Mouse (Mus musculus) lung, postnatal 0 days (tissue): ENCODE measurements around the gene Gcn1l1. TPM values are rescaled to one million over a fixed set of nuclear protein-coding genes. Genes with fewer than 3 reads are reported as not detected.

Source experiments
- ATAC-seq: fragments of 200-750 bp; cut with Nextera tagmentation; 2 replicates; pipeline ENCODE4 v1.8.0; 2017; ENCODE audit warnings: moderate library complexity
- DNase-seq: peaks from one replicate; pipeline ENCODE4 v3.0.0-alpha.2; 2016; ENCODE audit warnings: low spot score
- H3K27ac ChIP-seq: fragments of 300-500 bp; sonication (generic); 2 replicates; pipeline ENCODE4 v1.5.1; 2014; ENCODE audit warnings: antibody characterized with exemption, mild to moderate bottlenecking, low read length, mixed read lengths
- H3K27me3 ChIP-seq: fragments of 300-500 bp; sonication (generic); replicated peaks from 2 replicates; pipeline ENCODE4 v1.6.1; 2014; ENCODE audit warnings: low read length, mixed read lengths; ENCODE audit not compliant: insufficient read depth
- H3K36me3 ChIP-seq: fragments of 300-500 bp; sonication (generic); 2 replicates; pipeline ENCODE4 v1.6.1; 2014; ENCODE audit warnings: low read length, mixed read lengths; ENCODE audit not compliant: insufficient read depth
- H3K4me1 ChIP-seq: fragments of 300-500 bp; sonication (generic); 2 replicates; pipeline ENCODE4 v1.6.1; 2014; ENCODE audit warnings: antibody characterized with exemption, low read depth, low read length, mixed read lengths; ENCODE audit not compliant: insufficient read depth
- H3K4me2 ChIP-seq: fragments of 300-500 bp; sonication (generic); replicated peaks from 2 replicates; pipeline ENCODE4 v1.6.1; 2014; ENCODE audit warnings: low read depth, mild to moderate bottlenecking, low read length, moderate library complexity, mixed read lengths
- H3K4me3 ChIP-seq: fragments of 300-500 bp; sonication (generic); 2 replicates; pipeline ENCODE4 v1.5.1; 2014; ENCODE audit warnings: low read depth, low read length
- H3K9ac ChIP-seq: fragments of 300-500 bp; sonication (generic); replicated peaks from 2 replicates; pipeline ENCODE4 v1.6.1; 2014; ENCODE audit warnings: low read depth, mild to moderate bottlenecking
- H3K9me3 ChIP-seq: fragments of 300-500 bp; sonication (generic); 2 replicates; pipeline ENCODE4 v1.6.1; 2016; ENCODE audit warnings: low read length, mixed read lengths
- CTCF ChIP-seq: IDR thresholded peaks from 2 replicates; pipeline ENCODE4 v1.5.1; 2016; ENCODE audit warnings: antibody characterized with exemption, mild to moderate bottlenecking
- EP300 ChIP-seq: IDR thresholded peaks from 2 replicates; pipeline ENCODE4 v1.6.1; 2016; ENCODE audit warnings: antibody characterized with exemption, mild to moderate bottlenecking, control low read depth
- WGBS: fragments of 180-500 bp; shearing (Covaris S2); extraction: QIAGEN DNeasy Blood & Tissue Kit; methylation state at CpG from one replicate; pipeline ENCODE4 v1.1.7; 2014; 5-methylcytosine and 5-hydroxymethylcytosine counted together
- polyA plus RNA-seq: library from polyadenylated mRNA; unstranded; fragments of >200 nt; fragmentation: Nextera tagmentation; extraction: Ambion mirVana; gene quantifications from 2 replicates; pipeline ENCODE4 v1.2.1, GENCODE M21; 2015

Gcn1l1 gene
- polyA plus RNA-seq, 1 experiment from 2014 or later = 13.1 TPM

DNA sequence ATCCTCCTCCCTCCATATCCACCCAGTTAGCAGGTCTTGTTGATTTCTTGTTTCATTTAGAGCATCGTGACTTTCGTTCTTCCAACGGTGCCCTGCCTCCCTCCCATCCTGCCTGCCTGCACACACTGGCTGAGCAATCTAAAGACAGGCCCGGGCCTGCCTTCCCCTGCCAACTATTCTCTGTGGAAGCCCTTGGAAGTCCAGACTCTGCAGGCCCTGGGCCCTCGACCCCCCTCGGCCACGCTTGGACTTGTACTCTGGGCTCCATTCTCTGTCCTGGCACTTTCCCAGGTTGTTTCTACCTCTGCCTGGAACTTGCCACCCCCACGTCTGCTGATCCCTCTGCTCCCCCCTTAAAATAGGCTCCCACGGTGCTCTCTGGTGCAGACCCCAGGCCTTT lies 39.1 kb upstream of the Gcn1l1 start:
- no peak for TF ChIP-seq CTCF
- no peak for TF ChIP-seq EP300
- Histone ChIP-seq H3K9me3 (no peaks in the 10 kb centered on the region), H3K27ac (no peak overlapping the region), H3K4me1 (peaks cover 49% of the 10 kb centered on the region), H3K27me3 (no peaks in the 10 kb centered on the region), H3K4me2 (no peak overlapping the region), H3K36me3 (no peaks in the 10 kb centered on the region; the same call in 1 of the 2 replicates), H3K9ac (no peak overlapping the region), H3K4me3 (no peak overlapping the region)
- no peak for ATAC-seq
- DNase-seq = no peak
- 72% methylated on average over 9 of the region's 9 CpGs for WGBS

GRCm38 (mm10) chr5:115526456-115527202 lies 38.4 kb upstream of the Gcn1l1 start:
- ATAC-seq (no peak), DNase-seq (no peak)
- Histone ChIP-seq H3K9ac (no peak overlapping the region), H3K4me1 (peaks cover 51% of the 10 kb centered on the region), H3K4me2 (no peak overlapping the region), H3K27me3 (no peaks in the 10 kb centered on the region), H3K36me3 (no peaks in the 10 kb centered on the region; the same call in 1 of the 2 replicates), H3K27ac (no peak overlapping the region), H3K4me3 (no peak overlapping the region), H3K9me3 (no peaks in the 10 kb centered on the region)
- TF ChIP-seq CTCF = no peak
- no peak for TF ChIP-seq EP300
- whole genome bisulfite sequencing = 85% methylated on average over 17 of the region's 17 CpGs

- ATAC-seq = no peak
- Histone ChIP-seq H3K9me3 (no peaks in the 10 kb centered on the region), H3K27ac (no peak overlapping the region), H3K4me2 (no peak overlapping the region), H3K4me3 (no peak overlapping the region), H3K9ac (no peak overlapping the region), H3K27me3 (no peaks in the 10 kb centered on the region), H3K4me1 (peaks cover 49% of the 10 kb centered on the region), H3K36me3 (no peaks in the 10 kb centered on the region; the same call in 1 of the 2 replicates)
- DNase-seq = no peak
- 71% methylated on average over 5 of the region's 5 CpGs for WGBS
- TF ChIP-seq CTCF = no peak
- TF ChIP-seq EP300 = no peak
Observed at GRCm38 (mm10) chr5:115528128-115528527, 36.9 kb upstream of the Gcn1l1 start.

DNA sequence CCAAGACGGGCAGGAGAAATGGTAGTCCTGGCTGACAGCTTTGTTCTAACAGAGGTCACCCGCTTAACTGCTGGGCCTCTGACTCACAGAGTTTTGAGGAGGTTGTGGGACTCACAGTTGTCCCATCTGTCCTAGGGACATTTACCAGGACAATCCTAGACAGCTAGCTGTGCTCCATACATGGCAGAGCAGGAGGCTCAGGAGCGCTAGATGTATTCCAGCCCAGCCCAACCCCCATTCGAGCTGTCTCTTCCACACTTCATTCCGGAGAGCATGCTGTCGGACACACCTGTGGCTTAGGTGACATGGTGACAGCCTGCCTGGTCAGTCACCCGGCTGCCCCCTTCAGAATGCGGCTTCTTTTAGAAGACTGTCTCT lies 35.7 kb upstream of the Gcn1l1 start:
- Histone ChIP-seq H3K27me3 (no peaks in the 10 kb centered on the region), H3K36me3 (no peaks in the 10 kb centered on the region), H3K4me3 (no peak overlapping the region), H3K4me2 (peak overlapping the region; percentile 35; the same call in 1 of the 2 replicates), H3K9ac (0 out of 2 replicates have a peak overlapping the region, but pooled peaks have one; percentile 5), H3K9me3 (no peaks in the 10 kb centered on the region), H3K27ac (peak overlapping the region; percentile 92), H3K4me1 (peaks cover 45% of the 10 kb centered on the region)
- 22% methylated on average over 8 of the region's 8 CpGs for WGBS
- no peak for TF ChIP-seq CTCF
- TF ChIP-seq EP300 = no peak
- DNase-seq (no peak), ATAC-seq (peak; percentile 12)

DNA sequence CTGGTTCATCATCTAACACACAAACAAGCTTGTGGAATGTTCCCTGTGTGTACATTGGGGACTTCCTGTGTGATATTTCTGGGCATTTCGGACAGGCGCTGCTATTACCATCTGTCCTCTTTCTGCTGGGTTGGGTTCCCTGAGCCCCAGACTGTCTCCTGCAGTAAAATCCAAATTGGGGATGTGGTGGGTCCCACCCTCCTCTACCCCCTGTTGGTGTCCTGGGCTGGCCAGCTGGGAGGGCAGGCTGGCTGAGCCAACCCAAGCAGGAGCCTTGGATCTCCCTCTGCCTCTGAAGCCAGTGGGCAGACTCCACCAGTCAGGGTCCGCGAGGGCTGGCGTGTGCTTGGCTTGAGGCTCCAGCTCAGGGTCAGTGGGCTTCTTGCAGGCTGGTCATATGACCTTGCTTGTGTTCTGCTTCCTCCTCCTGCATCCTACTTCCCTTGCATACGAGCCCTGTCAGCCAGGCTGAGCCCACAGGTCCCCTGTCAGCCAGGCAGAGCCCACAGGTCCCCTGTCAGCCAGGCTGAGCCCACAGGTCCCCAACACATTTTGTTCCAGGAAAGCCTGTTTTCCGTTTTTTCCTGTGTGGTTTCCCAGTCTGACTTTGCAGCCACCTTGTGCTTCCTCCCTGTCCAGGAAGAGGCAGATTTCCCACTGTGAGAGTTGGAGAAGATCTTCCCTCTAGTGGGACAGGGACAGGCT lies 35.2 kb upstream of the Gcn1l1 start:
- Histone ChIP-seq H3K9me3 (no peaks in the 10 kb centered on the region), H3K27ac (peak overlapping the region; percentile 92), H3K4me1 (peaks cover 45% of the 10 kb centered on the region), H3K36me3 (no peaks in the 10 kb centered on the region), H3K27me3 (no peaks in the 10 kb centered on the region), H3K4me2 (peak overlapping the region; percentile 35), H3K4me3 (no peak overlapping the region), H3K9ac (0 out of 2 replicates have a peak overlapping the region, but pooled peaks have one; percentile 19)
- 34% methylated on average over 7 of the region's 7 CpGs for WGBS
- no peak for TF ChIP-seq CTCF
- TF ChIP-seq EP300 = peak; percentile 57
- DNase-seq = peak; percentile 74
- peak; percentile 47 for ATAC-seq

DNA sequence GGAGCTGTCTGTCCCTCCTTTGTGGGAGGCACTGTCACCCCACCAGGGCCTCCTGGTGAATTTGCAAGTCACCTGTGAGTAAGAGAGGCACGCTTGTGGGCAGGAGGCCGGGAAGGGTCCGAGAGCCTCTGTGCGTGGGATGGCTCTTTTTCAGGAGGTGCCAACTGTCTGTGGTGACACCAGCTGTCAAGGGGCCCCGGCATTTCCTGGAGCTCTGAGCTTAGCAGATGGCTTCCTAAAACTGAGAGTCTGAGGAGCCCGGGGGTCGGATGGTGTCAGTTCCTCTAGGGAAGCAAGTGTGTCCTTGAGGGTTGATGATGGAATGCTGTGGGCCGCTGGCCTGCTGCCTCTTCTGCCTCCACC lies 34.6 kb upstream of the Gcn1l1 start:
- TF ChIP-seq EP300 = no peak
- peak; percentile 53 for DNase-seq
- Histone ChIP-seq H3K4me1 (peaks cover 51% of the 10 kb centered on the region), H3K36me3 (no peaks in the 10 kb centered on the region), H3K27ac (peak overlapping the region; percentile 92), H3K27me3 (no peaks in the 10 kb centered on the region), H3K4me3 (no peak overlapping the region), H3K4me2 (peak overlapping the region; percentile 35), H3K9me3 (no peaks in the 10 kb centered on the region), H3K9ac (0 out of 2 replicates have a peak overlapping the region, but pooled peaks have one; percentile 19)
- no peak for ATAC-seq
- WGBS = 23% methylated on average over 8 of the region's 8 CpGs
